ENCODE assay signal across 8 mouse cellular contexts in the genomic region with DNA sequence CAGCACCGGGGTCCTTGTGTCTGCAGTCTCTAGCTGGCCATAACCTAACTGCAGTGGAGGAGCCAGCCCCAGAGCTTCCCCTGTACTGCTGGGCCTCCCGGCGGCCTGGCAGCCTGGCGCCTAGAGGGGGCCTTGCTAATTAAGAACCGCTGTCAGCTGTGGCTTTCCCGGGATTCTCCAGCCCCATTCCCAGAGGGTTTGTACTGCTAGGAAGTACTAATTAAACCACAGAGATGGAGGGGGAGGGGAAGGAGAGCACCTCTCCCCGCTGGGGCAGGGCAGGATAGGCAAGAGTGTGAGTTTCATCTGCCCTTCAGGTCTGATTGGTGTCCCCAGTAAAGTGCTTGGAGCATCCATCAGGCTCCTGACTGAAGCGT. TPM values are rescaled to one million over a fixed set of nuclear protein-coding genes. Genes with fewer than 3 reads are reported as not detected.
DNase-seq lines count a peak whose midpoint lies in the region; ATAC-seq and TF ChIP-seq lines count a peak whose summit lies in the region.

No protein-coding gene starts in this region.

- H3K4me2 ChIP-seq in limb, embryonic 14.5 days (replicated peaks; ENCODE audit: low read depth, low read length, severe bottlenecking), result 0 out of 2 replicates have a peak overlapping the region, but pooled peaks have one; percentile 2
- peak overlapping the region; percentile 26; the same call in 1 of the 2 replicates for H3K4me2 ChIP-seq in stomach, embryonic 15.5 days

- no peaks in the 10 kb centered on the region for H3K9me3 ChIP-seq in limb, embryonic 14.5 days (ENCODE audit: control insufficient read depth, low read length)
- H3K9me3 ChIP-seq in stomach, embryonic 15.5 days, result no peaks in the 10 kb centered on the region

- TF ChIP-seq POLR2A in lung, adult 2 months (IDR thresholded peaks at IDR 0.05; ENCODE audit: borderline replicate concordance, extremely low read depth, low read depth, low read length), result no peak
- TF ChIP-seq POLR2A in embryonic fibroblast, embryonic 13.5 days (IDR thresholded peaks at IDR 0.05; ENCODE audit: low read depth, low read length), result no peak
- TF ChIP-seq POLR2A in limb, embryonic 14.5 days (IDR thresholded peaks at IDR 0.05; ENCODE audit: borderline replicate concordance, extremely low read depth, insufficient read depth, insufficient read length), result no peak

- H3K4me3 ChIP-seq in lung, adult 2 months (replicated peaks; ENCODE audit: extremely low read depth, low read depth, low read length), result no peak overlapping the region
- no peak overlapping the region for H3K4me3 ChIP-seq in embryonic fibroblast, embryonic 13.5 days (ENCODE audit: insufficient read depth, low read length)
- H3K4me3 ChIP-seq in limb, embryonic 14.5 days (replicated peaks; ENCODE audit: low read length), result no peak overlapping the region
- H3K4me3 ChIP-seq in stomach, embryonic 15.5 days (replicated peaks), result no peak overlapping the region

- peak overlapping the region; percentile 91 for H3K27ac ChIP-seq in embryonic fibroblast, embryonic 13.5 days (ENCODE audit: insufficient read depth, low read length)
- H3K27ac ChIP-seq in limb, embryonic 14.5 days (replicated peaks; ENCODE audit: low read depth, low read length), result 0 out of 2 replicates have a peak overlapping the region, but pooled peaks have one; percentile 5
- H3K27ac ChIP-seq in stomach, embryonic 15.5 days, result peak overlapping the region; percentile 78

- DNase-seq in lung, postnatal 10 days, result peak; percentile 40
- DNase-seq in lung, adult 2 months, result no peak
- peak; percentile 46 for DNase-seq in limb, embryonic 14.5 days (ENCODE audit: low spot score)
- no peak for DNase-seq in gastrocnemius, postnatal 36 days
- DNase-seq in layer of hippocampus, postnatal 14 days (ENCODE audit: low spot score in 2 of 2), result no peak

- ATAC-seq in limb, embryonic 14.5 days (ENCODE audit: low FRiP score, low read depth), result no peak
- ATAC-seq in stomach, embryonic 15.5 days (ENCODE audit: insufficient read depth, low FRiP score, low read depth), result 0 out of 2 replicates have a peak, but pooled peaks have one; percentile 5
- ATAC-seq in monocyte, adult 5-6 weeks (replicated peaks; ENCODE audit: insufficient number of reproducible peaks, low FRiP score, low TSS enrichment, poor library complexity, severe bottlenecking), result no peak

- intact Hi-C loops in gastrocnemius, postnatal 36 days (cut with DNase I), result no loop called here

- peaks cover 29% of the 10 kb centered on the region for H3K36me3 ChIP-seq in limb, embryonic 14.5 days (ENCODE audit: control insufficient read depth, insufficient read depth, low read length)
- peaks cover 21% of the 10 kb centered on the region for H3K36me3 ChIP-seq in stomach, embryonic 15.5 days

- no peaks in the 10 kb centered on the region for H3K27me3 ChIP-seq in limb, embryonic 14.5 days (ENCODE audit: control insufficient read depth, insufficient read depth, low read length)
- H3K27me3 ChIP-seq in stomach, embryonic 15.5 days (replicated peaks), result no peaks in the 10 kb centered on the region

- WGBS in lung, adult 2 months, result 33% methylated on average over 8 of the region's 8 CpGs
- WGBS in limb, embryonic 14.5 days, result 6% methylated on average over 8 of the region's 8 CpGs
- WGBS in stomach, embryonic 15.5 days, result 27% methylated on average over 8 of the region's 8 CpGs

- peaks cover 19% of the 10 kb centered on the region for H3K4me1 ChIP-seq in lung, adult 2 months (ENCODE audit: control insufficient read depth, insufficient read depth, low read length)
- peaks cover 17% of the 10 kb centered on the region for H3K4me1 ChIP-seq in embryonic fibroblast, embryonic 13.5 days (ENCODE audit: control insufficient read depth, insufficient read depth, low read length)
- peaks cover 47% of the 10 kb centered on the region for H3K4me1 ChIP-seq in limb, embryonic 14.5 days (ENCODE audit: control insufficient read depth, insufficient read depth, low read length)
- H3K4me1 ChIP-seq in stomach, embryonic 15.5 days, result peaks cover 45% of the 10 kb centered on the region

- no peak for TF ChIP-seq CTCF in lung, adult 2 months (IDR thresholded peaks at IDR 0.05; ENCODE audit: insufficient read depth, low read length)
- no peak for TF ChIP-seq CTCF in embryonic fibroblast, embryonic 13.5 days (IDR thresholded peaks at IDR 0.05; ENCODE audit: borderline replicate concordance, insufficient read depth, low read length)

- H3K9ac ChIP-seq in limb, embryonic 14.5 days (ENCODE audit: low read depth, low read length, severe bottlenecking), result peak overlapping the region; percentile 7; the same call in 1 of the 2 replicates
- H3K9ac ChIP-seq in stomach, embryonic 15.5 days, result no peak overlapping the region

RNA-seq across cellular contexts. Expression of gene Gins2, which starts 25.8 kb away (rescaled TPM):
- polyA plus RNA-seq in lung, adult 2 months (2012; rRNA removed), result 4.4 and 4.5 TPM in 2 replicates
- polyA plus RNA-seq in embryonic fibroblast, embryonic 13.5 days (2011; ENCODE audit: insufficient read length, low read depth, missing spikeins), result 31.3 and 33.7 TPM in 2 replicates
- 72.3 and 97.9 TPM in 2 replicates for polyA plus RNA-seq in limb, embryonic 14.5 days (2012; rRNA removed)
- polyA plus RNA-seq in limb, embryonic 14.5 days (2014; fragmentation: Nextera tagmentation; extraction: Ambion mirVana), result 92.4 and 107 TPM in 2 replicates
- polyA plus RNA-seq in stomach, embryonic 15.5 days (2015; fragmentation: Nextera tagmentation; extraction: Ambion mirVana), result 88.1 and 94.7 TPM in 2 replicates
- under 1 TPM; 0.66 to 0.94 TPM for total RNA-seq in gastrocnemius, postnatal 36 days (2021)
- total RNA-seq in monocyte, adult 5-6 weeks (2017), result 1.1 to 3.2 TPM (median 1.3 TPM) in 3 replicates
- 1 to 10 TPM; 2.0 to 3.4 TPM for total RNA-seq in layer of hippocampus, postnatal 14 days (2021)

Comparison
In these comparisons a context has a peak if more than half of its experiments do, and no peak if none do; other contexts are left out.
1. DNase-seq: peak in lung, postnatal 10 days (single experiment) and limb, embryonic 14.5 days (single experiment); none in lung, adult 2 months (single experiment), gastrocnemius, postnatal 36 days (0 of 2) and layer of hippocampus, postnatal 14 days (0 of 2).
2. H3K27ac ChIP-seq: peak in every context shown above with its lines; median percentile 91 in embryonic fibroblast, embryonic 13.5 days; 78 in stomach, embryonic 15.5 days; 5 in limb, embryonic 14.5 days.